Mouse (Mus musculus): ENCODE measurements at regions not wholly inside any gene's neighbourhood (a gene's known extent, or its start where the extent isn't known, plus 50 kb on each side); places are given as distances from the start of the nearest gene placed in this dataset.
"Not testable (repeated sequence)": the region's sequence is repeated elsewhere in the genome, so short reads cannot be mapped to it uniquely, and the experiment has no call there.

DNA sequence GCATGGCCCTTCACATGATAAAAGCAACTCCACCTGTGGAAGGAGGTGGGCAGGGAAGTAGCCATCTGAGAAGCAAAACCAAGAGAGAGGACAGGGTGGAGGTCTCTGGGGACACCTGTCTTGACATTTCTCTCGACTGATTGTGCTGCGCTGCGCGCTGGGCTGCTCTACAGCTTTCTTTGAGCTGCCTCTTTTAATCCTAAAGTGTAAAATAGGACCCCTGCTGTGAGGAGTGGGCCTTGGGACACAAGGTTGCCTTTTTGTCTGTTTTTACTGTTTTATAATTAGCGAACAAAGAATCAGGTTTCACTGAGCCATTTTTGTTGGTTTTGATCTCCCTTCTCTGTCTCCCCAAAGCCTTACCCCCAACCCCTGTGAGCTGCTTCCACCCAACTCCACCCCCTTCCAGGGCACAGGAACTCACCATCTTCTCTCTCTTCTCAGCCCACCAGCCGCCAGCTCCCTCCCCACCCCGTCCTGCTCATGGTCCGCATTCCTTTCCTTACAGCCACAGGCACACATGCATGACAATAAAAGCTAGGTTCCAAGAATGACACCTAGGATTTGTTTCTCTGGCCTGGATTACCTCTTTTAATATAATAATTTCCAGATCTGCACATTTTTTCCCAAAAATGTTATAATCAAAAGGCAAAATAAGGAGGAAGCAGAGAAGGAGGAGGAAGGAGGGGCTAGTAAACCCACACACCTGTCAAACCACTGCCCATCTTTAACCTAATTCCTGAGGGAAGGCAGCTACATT, 57.3 kb downstream of the Cbln4 start:
- no peak for DNase-seq

DNA sequence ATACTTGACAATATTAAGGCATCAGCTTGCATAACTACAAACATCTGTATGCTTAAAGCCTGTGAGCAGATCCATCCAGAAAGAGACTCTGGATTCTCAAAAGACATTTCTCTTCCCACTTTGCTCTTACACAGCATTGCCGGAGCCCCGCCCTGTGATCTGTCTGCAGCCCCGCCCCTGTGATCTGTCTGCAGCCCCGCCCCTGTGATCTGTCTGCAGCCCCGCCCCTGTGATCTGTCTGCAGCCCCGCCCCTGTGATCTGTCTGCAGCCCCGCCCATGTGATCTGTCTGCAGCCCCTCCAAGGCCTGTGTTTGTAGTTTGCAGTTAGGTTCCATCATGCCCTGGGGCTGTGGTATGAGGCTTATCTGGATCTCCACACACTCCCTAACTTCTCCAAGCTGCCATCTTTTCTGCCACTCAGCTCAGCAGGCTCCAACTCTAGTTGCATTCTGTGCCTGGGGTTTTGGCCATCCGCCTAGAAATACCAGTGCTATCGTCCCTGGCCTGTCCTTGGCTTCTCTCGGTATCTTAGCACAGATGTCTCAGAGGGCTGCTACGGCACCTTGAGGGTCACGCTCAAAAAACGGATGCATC, 73.9 kb downstream of the Cbln4 start:
- no peak for DNase-seq

DNA sequence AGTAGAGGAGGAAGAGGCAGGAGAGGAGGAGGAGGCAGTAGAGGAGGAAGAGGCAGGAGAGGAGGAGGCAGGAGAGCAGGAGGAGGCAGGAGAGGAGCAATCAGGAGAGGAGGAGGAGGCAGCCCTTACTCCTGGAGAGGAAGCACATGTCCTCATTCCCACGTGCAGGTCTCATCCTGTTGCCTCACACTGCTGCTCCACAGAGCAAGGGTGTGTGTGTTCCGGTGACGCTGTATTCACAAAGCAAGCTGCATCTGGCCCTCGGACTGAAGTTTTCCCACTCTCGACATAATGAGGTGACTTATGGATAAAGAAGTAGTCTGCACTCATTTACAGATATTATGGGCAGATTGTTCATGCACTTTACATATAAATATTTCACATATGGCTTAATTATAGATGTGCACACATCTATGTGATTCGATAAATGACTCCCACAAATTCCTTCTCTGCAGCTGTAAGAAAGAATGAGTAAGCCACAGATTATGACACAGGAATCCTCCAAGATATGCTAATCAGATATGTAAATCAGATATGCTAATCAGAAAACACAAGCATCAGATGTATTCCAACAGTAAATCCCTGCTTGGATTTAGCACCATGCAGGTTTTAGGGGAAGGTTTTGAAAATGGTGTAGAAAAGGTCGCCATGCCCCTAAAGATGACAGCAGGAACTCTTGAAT, 96.6 kb downstream of the Cbln4 start:
- DNase-seq: no peak

DNA sequence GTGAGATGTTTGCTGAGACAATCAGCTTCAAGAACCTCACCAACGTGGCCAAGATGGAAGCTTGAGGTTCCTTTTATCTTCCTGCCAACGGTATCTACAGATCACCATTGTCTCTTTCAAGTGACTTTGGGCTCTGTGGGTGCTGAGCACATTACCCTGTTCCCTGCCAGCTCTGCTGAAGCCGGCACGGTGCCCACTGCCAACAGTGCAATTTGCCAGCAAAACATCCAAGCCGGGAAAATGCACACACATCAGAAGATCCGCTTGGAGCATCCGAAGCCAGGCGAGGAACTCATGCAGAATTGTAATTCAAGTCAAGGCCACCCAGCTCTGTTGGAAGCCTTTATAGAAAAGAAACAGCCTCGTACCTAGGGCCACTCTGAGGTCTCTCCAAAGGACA, 100.6 kb downstream of the Cbln4 start:
- DNase-seq: no peak

DNA sequence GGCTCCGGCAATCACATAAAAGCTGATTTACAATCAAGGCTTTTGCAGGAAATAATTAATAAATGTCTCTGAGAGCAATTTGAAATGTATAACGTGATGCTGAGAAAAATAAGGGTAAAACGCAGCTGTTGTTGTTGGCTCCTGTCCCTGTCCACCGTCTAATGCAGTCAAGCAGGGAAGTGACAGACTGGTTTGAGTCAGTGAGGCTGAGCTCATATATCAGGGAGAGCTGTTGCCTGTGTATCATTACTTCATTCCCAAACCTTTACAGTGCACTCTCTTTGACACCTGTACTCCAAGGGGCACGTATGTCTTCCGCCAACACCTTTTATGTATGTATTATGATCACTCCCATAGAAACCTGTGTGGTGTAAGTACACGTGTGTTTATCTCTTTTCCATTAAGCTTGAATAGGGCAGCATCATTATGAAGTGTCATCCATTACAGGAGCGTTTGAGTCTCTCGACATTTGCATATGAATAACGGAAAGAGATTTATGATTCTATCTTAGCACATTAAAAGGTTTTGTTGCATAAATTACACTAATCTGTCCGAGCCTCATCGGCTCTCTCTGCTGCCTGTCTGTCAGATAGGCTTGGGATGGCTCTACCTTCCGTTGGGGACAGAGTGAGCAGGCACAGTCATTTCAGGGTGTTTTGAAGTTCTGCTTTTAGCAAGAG, 107.5 kb downstream of the Cbln4 start:
- DNase-seq: peak; percentile 12

DNA sequence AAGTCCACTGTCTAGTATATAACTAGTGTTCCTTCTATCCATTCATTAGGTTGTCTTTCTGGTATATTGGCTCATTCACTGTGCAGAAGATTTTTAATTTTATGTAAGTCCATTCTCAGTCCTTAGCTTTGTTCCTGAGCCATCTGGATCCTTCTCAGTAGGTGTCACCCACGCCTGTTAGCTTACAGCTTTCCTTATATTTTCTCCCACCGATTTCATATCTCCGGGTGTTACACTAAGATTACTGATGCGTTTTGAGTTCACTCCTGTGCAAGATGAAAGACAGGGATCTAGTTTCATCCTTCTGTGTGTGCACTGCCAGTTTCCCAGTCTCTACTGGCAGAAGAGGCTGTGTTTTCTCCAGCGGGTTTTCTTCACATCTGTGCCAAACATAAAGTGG, 122.3 kb downstream of the Cbln4 start:
- no peak for DNase-seq

DNA sequence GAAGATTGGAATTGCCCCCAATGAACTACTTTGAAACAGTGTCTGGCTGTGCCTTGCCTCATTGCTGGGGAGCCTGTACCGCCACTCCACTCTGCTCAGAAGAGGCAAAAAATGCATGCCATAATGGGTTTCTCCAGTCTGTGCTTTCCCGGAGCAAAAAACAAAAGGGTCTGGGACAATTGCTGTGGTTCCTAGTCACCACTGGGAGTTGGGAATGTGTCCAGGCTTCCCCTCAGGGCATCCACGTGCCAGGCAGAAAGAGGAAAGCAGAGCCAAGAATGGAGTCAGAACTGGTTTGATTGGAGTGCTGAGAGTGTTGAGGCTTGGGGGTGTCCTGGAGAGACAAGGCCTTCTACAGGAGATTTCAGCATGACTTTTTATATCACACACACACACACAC, 156.0 kb downstream of the Cbln4 start:
- DNase-seq: no peak

DNA sequence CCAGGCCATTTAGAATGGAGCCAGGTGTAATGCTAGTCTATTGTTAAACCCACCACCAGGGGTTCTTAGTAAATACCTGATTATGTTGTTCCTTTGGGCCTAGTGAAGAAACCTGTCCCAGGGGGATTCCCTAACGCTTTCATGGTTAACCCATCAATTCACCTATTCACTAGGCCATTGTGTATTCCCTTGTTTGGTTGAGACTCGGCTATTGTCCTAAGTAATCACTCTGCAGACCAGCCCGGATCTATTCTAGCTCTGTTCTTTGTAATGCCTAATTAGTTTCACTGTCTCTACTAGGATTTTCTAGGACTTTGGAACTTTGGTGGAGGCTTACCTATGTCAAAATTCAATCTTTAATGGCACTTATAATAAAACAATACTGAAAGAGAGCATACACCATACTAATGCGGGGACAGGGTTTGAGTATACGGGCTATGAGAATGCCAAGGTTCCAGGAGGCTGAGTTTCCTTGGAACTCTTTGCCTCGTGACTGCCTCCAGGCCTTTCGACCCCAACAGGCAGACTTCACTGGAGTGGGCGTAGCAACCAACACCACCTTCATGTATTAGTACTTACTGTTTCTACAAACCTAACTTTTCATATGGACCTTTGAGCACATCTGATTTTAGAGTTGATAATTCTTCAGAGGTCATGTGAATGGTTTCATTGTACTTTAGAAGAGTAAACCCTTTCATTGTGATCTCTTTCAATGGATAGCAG, 163.9 kb downstream of the Cbln4 start:
- DNase-seq: not testable (repeated sequence)

DNA sequence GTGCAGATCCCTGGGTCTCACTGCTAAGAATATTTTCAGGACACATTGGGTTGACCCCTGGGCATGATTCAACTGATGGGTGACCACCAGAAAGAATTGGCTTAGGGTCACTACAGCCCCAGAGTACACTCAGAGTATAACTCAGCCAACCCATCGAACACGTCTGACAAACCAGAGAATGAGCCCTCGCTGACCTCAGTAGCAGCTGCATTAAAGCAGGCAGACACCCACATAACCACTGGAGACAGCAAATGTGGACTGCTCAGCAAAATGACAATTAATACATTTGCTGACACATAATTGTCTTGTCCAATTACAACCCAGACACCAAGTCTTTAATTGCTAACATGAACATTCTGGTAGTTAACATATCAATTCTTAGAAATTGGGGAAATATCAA, 175.7 kb downstream of the Cbln4 start:
- no peak for DNase-seq

DNA sequence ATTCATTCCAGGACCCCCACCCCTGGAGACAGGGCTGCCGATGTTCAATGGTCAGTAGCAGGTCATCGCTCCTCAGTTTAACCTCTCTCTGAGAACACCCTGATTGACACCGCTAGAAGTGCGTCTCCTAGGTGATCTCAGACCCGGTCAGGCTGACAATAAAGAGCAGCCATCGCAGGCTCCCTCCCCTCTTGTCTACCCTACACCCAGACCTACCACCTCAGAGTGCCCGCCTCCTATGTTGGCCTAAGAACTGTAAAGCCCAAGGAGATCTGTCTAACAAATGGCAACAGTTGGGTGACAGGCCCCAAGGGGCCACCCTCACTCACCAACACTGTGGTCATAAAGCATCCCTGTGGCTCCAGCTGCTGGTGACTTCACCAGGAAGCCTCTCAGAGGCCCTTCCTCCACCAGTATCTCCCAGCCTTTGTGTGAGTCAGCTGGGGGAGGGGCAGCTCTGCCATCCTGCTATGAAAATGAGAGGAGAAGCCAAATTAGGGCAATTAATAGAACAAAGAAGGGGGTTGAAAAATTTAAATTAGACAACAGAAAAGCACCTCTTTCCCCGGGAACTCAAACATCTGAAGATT, 178.8 kb downstream of the Cbln4 start:
- peak; percentile 9 for DNase-seq

DNA sequence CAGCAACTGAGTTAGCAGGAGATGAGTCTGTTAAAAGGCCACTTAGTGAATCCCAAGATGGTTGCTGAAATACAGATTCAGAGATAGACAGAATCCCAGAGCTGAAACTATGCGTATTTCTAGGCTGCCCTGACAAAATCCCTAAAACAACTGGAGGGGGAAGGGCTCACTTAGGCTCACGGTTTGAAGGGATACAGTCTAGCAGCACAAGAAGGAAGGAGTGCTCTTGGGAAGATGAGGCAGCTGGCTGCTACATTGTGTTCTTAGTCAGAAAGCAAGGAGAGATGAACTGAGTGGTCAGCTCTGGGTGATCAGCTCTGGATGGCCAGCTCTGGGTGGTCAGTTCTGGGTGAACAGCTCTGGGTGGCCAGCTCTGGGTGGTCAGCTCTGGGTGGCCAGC, 180.6 kb downstream of the Cbln4 start:
- DNase-seq: no peak

DNA sequence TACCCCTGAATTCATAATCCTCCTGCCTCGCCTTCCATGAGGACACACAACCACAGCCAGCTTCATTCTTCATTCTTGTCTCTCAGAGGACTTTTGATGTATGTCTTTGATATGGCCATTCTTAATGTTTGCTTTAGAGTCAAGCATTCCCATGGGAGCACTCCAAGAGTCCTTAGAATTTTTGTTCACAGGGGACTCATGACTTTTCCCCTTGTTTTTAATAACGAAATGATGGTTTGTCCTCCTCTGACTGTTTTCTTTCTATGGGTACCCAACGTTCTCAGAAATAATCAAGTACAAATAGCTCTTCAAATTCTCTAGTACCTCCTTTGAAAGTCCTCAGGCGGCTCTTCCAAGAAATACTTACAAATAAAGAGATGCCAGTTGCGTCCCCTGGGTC, 184.4 kb downstream of the Cbln4 start:
- DNase-seq: no peak

DNA sequence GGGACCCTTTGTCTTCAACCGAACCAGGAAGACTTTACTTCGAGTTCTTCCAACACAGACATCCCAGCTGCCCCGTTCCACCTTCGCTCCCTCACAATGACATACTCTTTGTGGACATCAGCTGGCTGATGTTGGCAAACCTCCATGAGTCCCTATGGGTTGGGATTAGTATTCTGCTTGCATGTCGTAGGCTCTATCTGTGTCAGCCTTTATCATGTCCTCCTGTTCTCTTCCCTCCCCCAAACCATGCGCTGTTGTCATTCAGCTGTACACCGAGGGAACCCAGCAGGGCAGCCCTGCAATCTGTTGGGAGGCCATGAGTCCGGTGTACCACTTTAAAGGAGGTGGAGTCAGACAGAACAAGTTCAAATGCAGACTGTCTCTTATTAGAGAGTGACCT, 186.8 kb downstream of the Cbln4 start:
- no peak for DNase-seq

DNA sequence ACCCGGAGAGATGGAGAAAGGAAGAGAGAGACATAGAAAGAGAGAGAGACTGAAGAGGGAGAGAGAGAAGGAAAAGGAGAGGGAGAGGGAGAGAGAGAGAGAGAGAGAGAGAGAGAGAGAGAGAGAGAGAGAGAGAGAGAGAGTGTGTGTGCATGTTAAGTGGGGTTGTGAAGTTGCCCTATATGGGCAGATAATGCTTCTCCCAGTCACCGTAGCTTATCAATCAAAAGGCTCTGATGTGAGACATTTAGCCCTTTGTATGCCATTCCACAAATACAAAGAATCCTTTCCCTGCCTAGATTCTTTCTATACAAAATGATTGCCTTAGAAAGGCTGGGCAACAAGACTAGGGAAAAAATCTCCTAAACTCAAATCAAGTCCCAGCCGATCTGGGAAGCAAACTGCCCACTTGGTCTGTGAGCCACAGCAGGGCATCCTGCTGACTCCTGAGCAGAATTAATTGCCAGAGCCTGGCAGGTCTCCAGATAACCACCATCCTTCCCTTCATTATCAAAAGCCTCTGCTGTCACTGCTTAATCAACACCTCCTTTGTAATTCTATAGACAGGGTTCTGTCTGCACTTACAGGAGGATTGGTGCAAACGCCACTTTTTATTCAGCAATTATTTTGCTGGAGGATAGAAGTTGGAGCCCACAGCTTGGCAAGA, 196.3 kb downstream of the Cbln4 start:
- DNase-seq: no peak

DNA sequence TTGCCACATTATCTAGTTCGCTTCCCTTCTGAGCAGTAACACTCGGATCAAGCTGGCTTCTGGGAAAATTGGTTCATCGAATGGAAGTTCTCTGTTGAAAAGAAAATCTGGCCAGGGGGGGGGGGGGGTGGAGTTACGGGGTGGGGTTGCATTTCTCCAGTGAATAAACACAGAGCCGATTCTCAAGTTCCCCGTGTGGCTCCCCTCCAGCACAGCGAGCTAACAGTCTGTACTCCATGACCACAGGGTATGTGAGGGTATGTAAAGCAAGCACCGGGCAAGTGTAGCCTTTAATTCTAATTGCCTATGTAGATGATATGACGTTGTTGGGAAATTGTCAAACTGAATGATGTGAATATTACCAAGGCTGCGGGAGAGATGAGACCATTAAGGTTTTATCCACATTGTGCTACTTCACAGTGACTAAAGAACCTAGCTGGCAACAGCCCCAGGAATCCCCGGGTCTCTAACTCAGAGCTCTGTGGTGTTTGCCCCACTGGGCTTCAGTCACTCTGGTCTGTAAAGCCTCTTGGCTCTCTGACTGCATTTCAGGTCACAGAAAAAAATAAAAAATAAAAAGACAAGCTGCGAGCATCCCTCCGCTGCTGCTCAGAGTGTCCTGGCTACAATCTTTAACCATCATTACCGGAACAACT, 203.1 kb downstream of the Cbln4 start:
- no peak for DNase-seq

DNA sequence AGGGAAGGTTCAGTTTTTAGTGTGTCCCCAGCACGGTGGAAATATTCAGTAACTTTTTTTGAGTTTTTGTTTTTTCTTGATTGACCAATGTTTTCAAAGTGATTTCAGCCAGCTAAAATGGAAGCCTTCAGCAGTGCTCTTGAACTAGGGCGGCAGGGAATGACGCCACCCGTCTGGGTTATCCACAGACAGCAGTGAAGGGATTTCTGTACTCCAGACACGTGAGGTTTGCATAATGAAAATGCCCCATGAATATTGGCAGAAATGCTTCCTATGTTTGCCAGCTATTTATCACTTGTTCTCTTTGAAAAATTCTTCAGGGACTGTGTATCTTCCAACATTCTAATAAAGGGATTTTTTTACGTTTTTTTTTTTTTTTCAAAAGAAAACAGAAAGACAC, 221.1 kb downstream of the Cbln4 start:
- no peak for DNase-seq

DNA sequence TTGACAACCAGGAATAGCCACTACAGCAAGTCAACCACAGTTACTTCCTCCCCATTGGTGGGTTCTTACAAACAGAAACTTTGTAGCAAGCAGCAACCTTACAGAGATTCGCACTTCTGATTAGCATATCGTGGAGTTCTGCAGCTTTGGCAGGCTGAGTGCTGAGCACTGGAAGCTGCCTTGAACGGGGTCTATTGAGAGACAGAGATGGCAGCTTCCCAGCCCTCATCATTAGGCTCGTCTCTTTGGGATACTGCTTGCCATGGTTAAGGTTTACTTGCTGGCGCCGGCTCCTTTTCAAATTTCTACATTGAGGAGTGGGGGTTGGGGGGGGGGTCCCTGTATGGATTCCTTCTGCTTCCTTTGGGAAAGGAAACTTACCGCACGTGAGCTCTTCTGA, 224.8 kb downstream of the Cbln4 start:
- no peak for DNase-seq

DNA sequence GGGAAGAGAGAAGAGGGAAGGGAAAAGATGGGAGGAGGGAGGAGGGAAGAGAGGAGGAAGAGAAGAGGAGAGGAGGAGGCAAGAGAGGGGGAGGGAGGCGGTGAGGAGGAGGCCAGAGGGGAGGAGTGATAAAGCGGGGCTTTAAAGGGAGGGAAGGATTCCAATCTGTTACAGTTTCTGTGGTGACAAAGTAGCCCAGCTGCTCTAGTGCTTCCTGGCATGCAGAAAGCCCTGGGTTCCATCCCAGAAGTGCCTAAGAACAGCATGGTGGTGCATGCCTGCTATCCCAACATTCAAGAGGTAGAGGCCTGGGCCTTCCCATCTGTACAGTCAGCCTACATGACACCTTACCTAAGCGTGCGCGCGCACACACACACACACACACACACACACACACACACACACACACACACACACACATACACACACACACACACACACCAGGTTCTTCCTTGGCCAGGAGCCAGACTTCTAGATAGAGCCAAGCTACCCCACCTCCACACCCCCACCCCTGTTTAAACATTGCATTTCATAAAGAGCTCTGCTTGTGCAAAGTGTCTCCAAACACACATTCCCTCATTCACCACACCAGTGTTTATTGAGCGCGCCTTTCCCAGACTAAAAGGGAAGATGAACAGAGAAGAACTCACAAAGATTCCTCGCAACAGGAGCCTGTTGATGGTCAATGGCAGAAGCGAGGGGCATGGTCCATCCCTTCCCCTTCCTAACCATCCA, 226.4 kb downstream of the Cbln4 start:
- no peak for DNase-seq

DNA sequence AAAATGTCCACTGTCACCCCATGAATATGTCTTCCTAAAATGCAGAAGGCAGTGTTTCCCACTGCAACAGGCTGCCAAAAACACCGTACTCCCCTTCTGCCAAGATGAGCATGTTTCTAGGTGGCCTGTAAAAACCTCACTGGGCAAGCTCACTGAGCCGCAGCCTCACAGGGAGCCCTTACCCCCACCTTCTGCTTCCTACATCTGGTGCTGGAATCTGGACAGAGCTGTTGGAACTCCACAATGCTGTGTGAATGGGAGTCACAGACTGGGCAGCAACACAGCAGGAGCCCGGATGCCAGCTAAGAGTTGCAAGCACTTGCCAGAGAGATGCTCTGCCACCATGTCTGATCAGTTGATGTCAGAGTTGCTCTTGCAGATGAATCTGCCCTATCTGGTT, 230.6 kb downstream of the Cbln4 start:
- no peak for DNase-seq

DNA sequence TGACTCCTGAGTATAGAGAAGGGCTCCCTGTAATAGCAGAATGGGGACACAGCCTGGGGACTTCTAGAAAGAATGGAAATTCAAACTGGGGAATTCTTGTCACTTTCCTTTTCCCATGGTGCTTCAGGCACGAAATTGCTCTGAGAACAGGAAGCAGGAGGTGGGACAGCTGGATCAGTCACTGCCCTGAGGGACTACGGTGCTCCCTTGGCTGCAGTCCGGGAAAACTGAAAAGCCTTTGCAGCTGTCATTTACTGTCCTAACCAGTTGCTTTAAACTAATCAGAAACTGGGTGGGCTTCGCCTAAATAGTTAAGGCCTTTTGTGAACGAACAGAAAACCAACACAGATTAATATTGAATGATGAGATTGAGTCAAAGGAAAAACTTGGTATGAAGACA, 237.9 kb downstream of the Cbln4 start:
- peak; percentile 23 for DNase-seq
